Mouse (Mus musculus): ENCODE results near the gene Olfr1175-ps. TPM values are rescaled to one million over a fixed set of nuclear protein-coding genes. Genes with fewer than 3 reads are reported as not detected.

The Olfr1175-ps gene
- not detected in 2 replicates for polyA plus RNA-seq (2012; rRNA removed)

GRCm38 (mm10) chr2:88327115-88327514 lies at the start of gene Olfr1175-ps:
TSS of gene Olfr1175-ps (minus strand) at chr2:88327215.

GRCm38 (mm10) chr2:88346392-88346791 lies 19.4 kb upstream of the Olfr1175-ps start, which contains the start of gene Olfr1177-ps:
TSS of gene Olfr1177-ps (minus strand) at chr2:88346492.

GRCm38 (mm10) chr2:88336421-88336820 lies 9.4 kb upstream of the Olfr1175-ps start, which contains the start of gene Olfr1176:
TSS of gene Olfr1176 (plus strand) at chr2:88336721.

GRCm38 (mm10) chr2:88315035-88315434 lies 12.0 kb downstream of the Olfr1175-ps start, which contains the start of gene Olfr1174-ps:
TSS of gene Olfr1174-ps (minus strand) at chr2:88315135.

GRCm38 (mm10) chr2:88279775-88280174 lies 47.2 kb downstream of the Olfr1175-ps start, which contains the start of gene Olfr1173:
TSS of gene Olfr1173 (minus strand) at chr2:88279875.

Other genes starting within 250 kb of the Olfr1175-ps start
- gene Olfr1164, start 233.2 kb downstream of the Olfr1175-ps start, polyA plus RNA-seq (2012; rRNA removed), result not detected in 2 replicates
- gene Olfr1166, start 198.9 kb downstream of the Olfr1175-ps start, polyA plus RNA-seq (2012; rRNA removed), result not detected in 2 replicates
- gene Olfr1167, start 172.0 kb downstream of the Olfr1175-ps start, polyA plus RNA-seq (2012; rRNA removed), result not detected in 2 replicates
- not detected in 2 replicates for gene Olfr1168, start 145.3 kb downstream of the Olfr1175-ps start, polyA plus RNA-seq (2012; rRNA removed)
- gene Olfr1170, start 98.9 kb downstream of the Olfr1175-ps start, polyA plus RNA-seq (2012; rRNA removed), result not detected in 2 replicates
- gene Olfr1173, start 47.3 kb downstream of the Olfr1175-ps start, polyA plus RNA-seq (2012; rRNA removed), result not detected in 2 replicates
- gene Olfr1174-ps, start 12.1 kb downstream of the Olfr1175-ps start, polyA plus RNA-seq (2012; rRNA removed), result not detected in 2 replicates
- gene Olfr1176, start 9.5 kb upstream of the Olfr1175-ps start, polyA plus RNA-seq (2012; rRNA removed), result not detected in 2 replicates
- not detected in 2 replicates for gene Olfr1177-ps, start 19.3 kb upstream of the Olfr1175-ps start, polyA plus RNA-seq (2012; rRNA removed)
- not detected in 2 replicates for gene Olfr1178, start 59.8 kb upstream of the Olfr1175-ps start, polyA plus RNA-seq (2012; rRNA removed)
- gene Olfr1179, start 79.2 kb upstream of the Olfr1175-ps start, polyA plus RNA-seq (2012; rRNA removed), result not detected in 2 replicates
- gene Olfr1180, start 91.9 kb upstream of the Olfr1175-ps start, polyA plus RNA-seq (2012; rRNA removed), result not detected in 2 replicates
- gene Olfr1181, start 99.0 kb upstream of the Olfr1175-ps start, polyA plus RNA-seq (2012; rRNA removed), result not detected in 2 replicates
- gene Gm13757, start 121.9 kb upstream of the Olfr1175-ps start, polyA plus RNA-seq (2012; rRNA removed), result not detected in 2 replicates
- not detected in 2 replicates for gene Olfr1183, start 127.7 kb upstream of the Olfr1175-ps start, polyA plus RNA-seq (2012; rRNA removed)
- gene Olfr1184, start 156.4 kb upstream of the Olfr1175-ps start, polyA plus RNA-seq (2012; rRNA removed), result not detected in 2 replicates
- not detected in 2 replicates for gene Olfr1185-ps1, start 166.1 kb upstream of the Olfr1175-ps start, polyA plus RNA-seq (2012; rRNA removed)
- not detected in 2 replicates for gene Olfr1186, start 191.3 kb upstream of the Olfr1175-ps start, polyA plus RNA-seq (2012; rRNA removed)
- gene Olfr1188, start 229.7 kb upstream of the Olfr1175-ps start, polyA plus RNA-seq (2012; rRNA removed), result not detected in 2 replicates

All from liver, embryonic 14 days (tissue).